Mouse (Mus musculus) right cerebral cortex, postnatal 25 days (tissue): ENCODE measurements at regions not wholly inside any gene's neighbourhood (a gene's known extent, or its start where the extent isn't known, plus 50 kb on each side); places are given as distances from the start of the nearest gene placed in this dataset.

Source experiments
- DNase-seq: peaks from one replicate; pipeline ENCODE4 v3.0.0; 2022

GRCm38 (mm10) chr2:107376891-107377290 is 86.5 kb downstream of the Kcna4 start:
- no peak for DNase-seq

DNA sequence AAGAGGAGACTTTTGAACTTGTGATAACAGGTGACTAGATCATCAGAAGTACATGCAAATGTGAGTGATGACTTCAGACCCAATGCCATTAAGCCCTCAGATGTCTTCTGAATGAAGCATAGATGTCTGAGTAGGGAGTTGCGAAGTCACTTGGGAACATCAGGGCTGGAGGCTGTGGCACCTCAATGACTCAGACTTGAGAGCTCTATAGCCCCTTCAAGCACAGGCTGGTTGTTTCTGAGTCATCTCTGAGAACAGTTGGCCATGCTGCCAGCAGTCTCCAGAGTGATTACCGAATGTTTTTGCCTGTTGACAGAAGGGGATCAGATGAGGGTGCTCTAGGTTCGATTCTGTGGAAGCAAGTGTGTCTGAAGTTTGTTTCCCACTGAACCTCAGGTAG is 102.4 kb downstream of the Kcna4 start:
- peak; percentile 22 for DNase-seq

DNA sequence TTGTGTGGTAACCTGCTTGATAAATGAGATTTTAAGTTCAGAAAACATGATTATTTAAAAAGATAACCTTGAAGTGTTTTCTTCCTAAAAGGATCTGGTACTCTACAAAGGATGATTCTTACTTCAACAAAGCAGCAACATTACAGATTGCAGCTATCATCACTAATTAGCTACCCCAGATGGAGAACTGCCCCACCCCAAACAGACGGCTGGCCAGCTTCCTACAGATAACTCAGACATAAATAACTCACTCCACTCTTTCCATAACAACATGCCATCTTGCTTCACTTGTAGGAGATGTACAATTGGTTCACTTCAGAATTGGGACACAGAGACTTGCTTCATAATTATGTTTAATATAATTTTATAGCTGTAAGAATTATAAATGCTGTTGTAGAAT is 110.0 kb downstream of the Kcna4 start:
- no peak for DNase-seq
